Mouse (Mus musculus) myocyte (in vitro differentiated cells): ENCODE measurements around the gene Elk3.

Experiments
- E2F4 ChIP-seq: IDR thresholded peaks from one replicate; pipeline ENCODE4 v1.6.1; 2011; ENCODE audit warnings: mild to moderate bottlenecking, control low read depth, moderate library complexity; ENCODE audit not compliant: insufficient read depth
- MAX ChIP-seq: IDR thresholded peaks from one replicate; pipeline ENCODE4 v1.6.1; 2011; ENCODE audit warnings: low read depth, mild to moderate bottlenecking, control low read depth
- POLR2A ChIP-seq: IDR thresholded peaks from one replicate; pipeline ENCODE4 v1.6.1; 2011; ENCODE audit warnings: low read depth, mild to moderate bottlenecking, control low read depth, moderate library complexity; ENCODE audit not compliant: insufficient read length
- POLR2AphosphoS2 ChIP-seq: IDR thresholded peaks from one replicate; pipeline ENCODE4 v1.6.1; 2011; ENCODE audit warnings: low read depth, control low read depth; ENCODE audit not compliant: insufficient read length
- REST ChIP-seq: IDR thresholded peaks from one replicate; pipeline ENCODE4 v1.6.1; 2011; ENCODE audit warnings: mild to moderate bottlenecking, control low read depth, moderate library complexity; ENCODE audit not compliant: insufficient read depth, insufficient read length
- SRF ChIP-seq: IDR thresholded peaks from one replicate; pipeline ENCODE4 v1.6.1; 2011; ENCODE audit warnings: low read depth; ENCODE audit not compliant: control insufficient read depth, insufficient read length
- TCF12 ChIP-seq: IDR thresholded peaks from one replicate; pipeline ENCODE4 v1.6.1; 2011; ENCODE audit warnings: mild to moderate bottlenecking, control low read depth; ENCODE audit not compliant: poor library complexity, insufficient read depth, severe bottlenecking
- USF1 ChIP-seq: IDR thresholded peaks from one replicate; pipeline ENCODE4 v1.6.1; 2011; ENCODE audit warnings: low read depth, mild to moderate bottlenecking, control low read depth, moderate library complexity

- TF ChIP-seq SRF (no peak), POLR2AphosphoS2 (no peak), TCF12 (no peak), E2F4 (no peak), POLR2A (no peak), MAX (no peak), USF1 (no peak), REST (no peak)
These were observed 68.1 kb downstream of the Elk3 start for GRCm38 (mm10) chr10:93242861-93243260.
